Mouse (Mus musculus) limb, embryonic 10.5 days (tissue): ENCODE measurements around the gene Vmn1r23. TPM values are rescaled to one million over a fixed set of nuclear protein-coding genes. Genes with fewer than 3 reads are reported as not detected.
"Not testable (repeated sequence)": the region's sequence is repeated elsewhere in the genome, so short reads cannot be mapped to it uniquely, and the experiment has no call there.

Experiments
- DNase-seq: peaks from one replicate; pipeline ENCODE4 v3.0.0-alpha.2; 2017; ENCODE audit warnings: low spot score
- H3K27ac ChIP-seq: fragments of 300-500 bp; sonication (generic); 2 replicates; pipeline ENCODE4 v1.5.1; 2016; ENCODE audit warnings: mild to moderate bottlenecking
- H3K27me3 ChIP-seq: fragments of 300-500 bp; sonication (generic); 2 replicates; pipeline ENCODE4 v1.6.1; 2016; ENCODE audit warnings: low read depth, mild to moderate bottlenecking; ENCODE audit not compliant: poor library complexity, severe bottlenecking
- H3K36me3 ChIP-seq: fragments of 300-500 bp; sonication (generic); 2 replicates; pipeline ENCODE4 v1.6.1; 2016; ENCODE audit warnings: mild to moderate bottlenecking, moderate library complexity
- H3K4me1 ChIP-seq: fragments of 300-500 bp; sonication (generic); 2 replicates; pipeline ENCODE4 v1.6.1; 2016
- H3K4me3 ChIP-seq: fragments of 300-500 bp; sonication (generic); 2 replicates; pipeline ENCODE4 v1.5.1; 2016; ENCODE audit warnings: mild to moderate bottlenecking, moderate library complexity
- H3K9me3 ChIP-seq: fragments of 300-500 bp; sonication (generic); replicated peaks from 2 replicates; pipeline ENCODE4 v1.6.1; 2016; ENCODE audit warnings: mild to moderate bottlenecking
- WGBS: fragments of 180-500 bp; shearing (Covaris S2); methylation state at CpG from one replicate; pipeline ENCODE4 v1.1.7; 2016; 5-methylcytosine and 5-hydroxymethylcytosine counted together
- polyA plus RNA-seq: library from polyadenylated mRNA; unstranded; fragments of >200 nt; fragmentation: Nextera tagmentation; extraction: Ambion mirVana; gene quantifications from 2 replicates; pipeline ENCODE4 v1.2.1, GENCODE M21; 2016

Vmn1r23 gene
- not detected in 2 replicates for polyA plus RNA-seq

DNA sequence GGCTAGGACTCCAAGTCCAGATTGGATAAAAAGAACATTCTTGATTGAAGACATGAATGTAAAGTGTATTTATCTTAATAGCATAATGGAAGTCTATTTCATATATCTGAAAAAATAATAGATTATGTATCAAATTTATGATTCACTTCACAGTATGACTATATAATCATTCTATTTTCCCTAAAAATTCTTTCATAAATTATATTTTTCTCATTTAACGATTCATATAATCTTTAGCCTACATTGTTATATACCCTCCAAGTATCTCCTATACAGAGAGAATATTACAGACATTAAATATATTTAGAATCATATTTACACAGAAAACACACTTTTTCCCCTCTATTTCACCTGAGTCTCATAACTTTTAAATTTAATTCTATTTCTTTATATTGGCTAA is at the start of gene Vmn1r23:
TSS of gene Vmn1r23 (minus strand) at position 101 of the 400 bp plus-strand sequence.
- Histone ChIP-seq H3K4me3 (no peak within 1 kb of the TSS), H3K9me3 (no peaks in the 10 kb centered on the region), H3K36me3 (no peaks in the 10 kb centered on the region), H3K27ac (no peak within 1 kb of the TSS), H3K4me1 (no peaks in the 10 kb centered on the region), H3K27me3 (no peaks in the 10 kb centered on the region)
- no peak for DNase-seq
- WGBS, result 94% methylated on average over 1 of the region's 1 CpGs

DNA sequence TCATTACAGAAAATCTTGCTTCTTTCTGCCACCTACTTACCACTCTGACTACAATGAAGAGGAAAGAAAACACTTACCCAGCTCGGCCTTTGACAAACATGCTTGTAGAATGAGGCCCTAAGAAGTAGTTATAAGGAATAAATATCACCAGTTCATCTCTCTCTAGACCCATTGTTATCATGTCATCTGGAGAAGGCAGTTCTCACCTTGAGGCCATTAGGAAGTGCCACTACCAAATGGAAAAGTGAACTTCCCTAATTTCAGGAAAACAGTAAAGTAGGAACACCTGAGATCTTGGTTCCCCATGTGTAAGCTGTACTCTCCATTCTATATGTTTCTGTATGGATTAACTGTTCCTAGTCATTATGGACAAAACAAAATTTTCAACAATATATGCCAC is 34.8 kb upstream of the Vmn1r23 start, which contains the start of gene Vmn1r24:
TSS of gene Vmn1r24 (minus strand) at position 101 of the 400 bp plus-strand sequence.
- not testable (repeated sequence) for H3K4me1 ChIP-seq, H3K27ac ChIP-seq, H3K9me3 ChIP-seq, H3K27me3 ChIP-seq, DNase-seq, H3K36me3 ChIP-seq, H3K4me3 ChIP-seq
- WGBS, result 83% methylated on average over 1 of the region's 1 CpGs

DNA sequence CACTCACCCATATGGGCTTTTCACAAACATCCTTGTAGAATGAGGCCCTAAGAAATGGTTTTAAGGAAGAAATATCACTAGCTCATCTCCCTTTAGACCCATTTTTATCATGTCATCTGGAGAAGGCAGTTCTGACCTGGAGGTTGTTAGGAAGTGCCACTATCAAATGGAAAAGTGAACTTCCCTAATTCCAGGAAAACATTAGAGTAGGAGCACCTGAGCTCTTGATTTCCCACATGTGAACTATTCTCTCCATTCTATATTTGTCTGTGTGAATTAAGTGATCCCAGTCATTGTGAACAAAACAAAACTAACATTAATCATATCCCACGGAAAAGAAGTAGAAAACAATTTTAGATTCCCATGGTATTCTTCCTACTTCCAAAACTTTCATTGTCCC is 18.7 kb downstream of the Vmn1r23 start, which contains the start of gene Vmn1r22:
TSS of gene Vmn1r22 (minus strand) at position 101 of the 400 bp plus-strand sequence.
- WGBS, result 87% methylated on average over 1 of the region's 1 CpGs
- no peaks in the 10 kb centered on the region for H3K9me3 ChIP-seq
- H3K36me3 ChIP-seq, result no peaks in the 10 kb centered on the region
- H3K4me3 ChIP-seq, result no peak within 1 kb of the TSS
- no peaks in the 10 kb centered on the region for H3K4me1 ChIP-seq
- no peaks in the 10 kb centered on the region for H3K27me3 ChIP-seq
- DNase-seq, result no peak
- H3K27ac ChIP-seq, result no peak within 1 kb of the TSS

Other genes starting within 250 kb of the Vmn1r23 start
- gene Pyurf, start 234.8 kb downstream of the Vmn1r23 start, polyA plus RNA-seq, result 18.7 and 18.8 TPM in 2 replicates
- 29.9 and 34.3 TPM in 2 replicates for gene Lancl2, start 224.3 kb downstream of the Vmn1r23 start, polyA plus RNA-seq
- gene Vopp1, start 101.7 kb downstream of the Vmn1r23 start, polyA plus RNA-seq, result 51.7 and 60.3 TPM in 2 replicates
- gene Vmn1r21, start 76.5 kb downstream of the Vmn1r23 start, polyA plus RNA-seq, result not detected in 2 replicates
- not detected in 2 replicates for gene Vmn1r22, start 18.8 kb downstream of the Vmn1r23 start, polyA plus RNA-seq
- gene Vmn1r24, start 34.7 kb upstream of the Vmn1r23 start, polyA plus RNA-seq, result not detected in 2 replicates
- gene Vmn1r25, start 54.0 kb upstream of the Vmn1r23 start, polyA plus RNA-seq, result not detected in 2 replicates
- not detected in 2 replicates for gene Vmn1r26, start 88.3 kb upstream of the Vmn1r23 start, polyA plus RNA-seq